Mouse (Mus musculus) G1E (cell line): ENCODE data around the gene Mpg.

Source experiments
- CTCF ChIP-seq: IDR thresholded peaks from 2 replicates; pipeline ENCODE4 v1.5.1; 2012; ENCODE audit warnings: low read depth, low read length, inconsistent platforms, mixed read lengths
- GATA1 ChIP-seq: IDR thresholded peaks from 2 replicates; pipeline ENCODE4 v1.6.1; 2012; ENCODE audit warnings: borderline replicate concordance, low read length, inconsistent platforms, mixed read lengths
- GATA2 ChIP-seq: IDR thresholded peaks from 2 replicates; pipeline ENCODE4 v1.6.1; 2012; ENCODE audit warnings: low read depth, low read length, inconsistent platforms, borderline replicate concordance
- POLR2AphosphoS5 ChIP-seq: IDR thresholded peaks from 2 replicates; pipeline ENCODE4 v1.6.1; 2012; ENCODE audit warnings: low read depth, low read length, inconsistent platforms; ENCODE audit not compliant: insufficient replicate concordance
- TAL1 ChIP-seq: conservative IDR thresholded peaks from 2 replicates; pipeline ENCODE4 v1.6.1; 2012; ENCODE audit warnings: low read depth, low read length, inconsistent platforms, mixed read lengths

GRCm38 (mm10) chr11:32237411-32237795 lies 11.1 kb downstream of the Mpg start:
- TF ChIP-seq CTCF: no peak; the same call in 1 of the 2 replicates
- TF ChIP-seq TAL1: no peak
- TF ChIP-seq POLR2AphosphoS5: no peak
- no peak for TF ChIP-seq GATA2
- TF ChIP-seq GATA1: no peak
